Mouse (Mus musculus) fat pad, adult 2 months (tissue): ENCODE measurements around the gene Fcgr2b.
"Not testable (repeated sequence)": the region's sequence is repeated elsewhere in the genome, so short reads cannot be mapped to it uniquely, and the experiment has no call there.

Experiments
- DNase-seq: peaks from one replicate; pipeline ENCODE4 v3.0.0-alpha.2; 2011; ENCODE audit warnings: low read depth, low spot score; ENCODE audit errors: extremely low read depth

Fcgr2b gene

DNA sequence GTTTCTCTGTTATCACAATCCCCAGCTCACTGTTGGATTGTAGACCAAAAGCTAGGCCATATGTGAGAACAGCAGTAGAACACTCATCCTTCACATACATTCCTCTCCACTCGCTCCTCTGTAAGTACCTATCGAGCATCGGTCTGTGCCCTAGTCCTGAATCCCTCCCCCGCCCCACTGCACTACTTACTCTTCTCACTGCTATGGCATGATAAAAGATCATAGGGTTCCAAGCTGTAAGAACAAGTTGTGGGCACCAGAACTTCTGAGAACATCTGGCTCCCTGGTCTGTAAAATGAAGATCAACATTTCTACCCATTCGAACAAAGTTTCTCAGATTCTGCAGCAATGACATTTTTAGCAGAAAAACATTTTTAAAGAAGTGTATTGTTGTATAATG is at the start of gene Fcgr2b:
Gene Fcgr2b, minus strand, starts transcription at position 101 of the 400 bp plus-strand sequence.
- no peak for DNase-seq

DNA sequence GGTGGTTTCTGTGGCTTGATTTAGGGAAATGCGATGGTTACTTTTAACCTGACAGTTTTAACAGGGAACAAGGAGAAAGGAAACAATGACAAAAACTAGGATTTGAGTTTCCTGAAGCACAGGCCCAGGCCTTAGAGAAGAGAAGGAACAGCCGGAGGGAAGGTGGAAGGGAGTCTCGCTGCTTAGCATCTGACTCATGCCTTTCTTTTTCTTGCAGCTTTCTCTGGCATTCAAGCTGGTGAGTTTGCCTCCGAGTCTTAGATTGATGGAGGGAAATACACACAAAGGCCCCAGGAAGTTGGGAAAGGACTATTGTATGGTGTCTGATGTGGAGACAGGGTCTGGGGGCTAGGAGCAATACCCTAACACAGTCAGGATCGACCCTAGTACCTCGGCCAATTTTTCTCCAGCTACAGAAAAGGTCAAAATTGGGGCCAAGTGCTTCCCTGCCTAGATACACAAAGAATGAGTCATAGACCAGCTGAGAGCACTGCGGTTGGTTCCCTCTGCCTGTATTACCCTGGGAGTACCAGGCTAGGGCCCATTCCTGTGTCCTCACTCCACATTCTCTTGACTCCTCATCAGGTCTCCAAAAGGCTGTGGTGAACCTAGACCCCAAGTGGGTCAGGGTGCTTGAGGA is 43.1 kb upstream of the Fcgr2b start:
- no peak for DNase-seq

DNA sequence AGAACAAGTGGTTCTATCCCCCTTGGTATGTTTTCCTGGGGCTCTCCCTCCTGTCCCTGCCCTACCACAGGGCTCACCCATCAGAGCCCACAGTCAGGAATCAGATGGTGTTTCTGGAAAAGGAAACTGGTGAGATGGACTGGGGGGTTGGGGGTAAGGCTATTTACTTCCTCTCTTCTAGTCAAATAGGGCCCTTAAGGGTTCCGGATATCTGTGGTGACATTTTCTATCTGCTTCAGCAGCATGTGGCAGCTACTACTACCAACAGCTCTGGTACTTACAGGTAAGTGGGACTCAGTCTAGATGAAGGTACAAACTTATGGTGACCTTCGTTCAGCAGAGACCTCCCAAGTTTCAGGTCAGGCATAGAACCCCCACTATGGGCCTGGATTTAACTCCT is 42.4 kb upstream of the Fcgr2b start, which contains the start of gene Fcgr4:
Gene Fcgr4, plus strand, starts transcription at position 184 of the 400 bp plus-strand sequence.
- no peak for DNase-seq

DNA sequence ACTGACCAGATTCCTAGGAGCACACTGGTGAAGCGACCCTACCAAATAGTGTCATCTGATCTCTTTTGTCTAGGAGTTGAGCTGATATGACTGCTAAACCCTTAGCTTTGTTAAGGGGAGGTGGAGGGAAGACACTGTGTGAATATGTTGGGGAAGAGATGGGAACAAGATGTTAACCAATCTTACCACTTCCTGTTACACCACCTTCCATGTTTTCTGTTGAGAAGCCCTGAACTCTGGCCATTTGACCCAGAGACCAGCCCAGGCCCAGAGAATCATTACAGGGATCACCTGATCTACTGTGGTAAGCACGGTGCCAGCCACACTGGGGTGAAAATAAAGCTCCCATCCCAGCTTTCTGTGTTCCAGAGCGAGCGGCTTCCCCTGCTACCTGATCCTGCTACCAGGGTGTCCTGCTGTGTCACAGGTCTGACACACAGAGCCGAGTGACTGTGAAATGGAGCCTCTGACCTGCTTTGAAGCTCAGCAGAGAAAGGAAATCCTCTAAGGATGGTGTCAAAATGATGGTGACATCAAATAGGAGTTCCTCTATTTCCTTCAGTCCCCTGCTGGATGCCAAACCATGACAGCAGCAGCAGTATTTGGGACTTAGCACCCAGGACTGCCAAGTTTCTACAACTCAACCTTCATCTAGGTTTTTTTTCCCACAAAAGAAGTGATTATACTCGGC is 41.3 kb upstream of the Fcgr2b start:
- no peak for DNase-seq

DNA sequence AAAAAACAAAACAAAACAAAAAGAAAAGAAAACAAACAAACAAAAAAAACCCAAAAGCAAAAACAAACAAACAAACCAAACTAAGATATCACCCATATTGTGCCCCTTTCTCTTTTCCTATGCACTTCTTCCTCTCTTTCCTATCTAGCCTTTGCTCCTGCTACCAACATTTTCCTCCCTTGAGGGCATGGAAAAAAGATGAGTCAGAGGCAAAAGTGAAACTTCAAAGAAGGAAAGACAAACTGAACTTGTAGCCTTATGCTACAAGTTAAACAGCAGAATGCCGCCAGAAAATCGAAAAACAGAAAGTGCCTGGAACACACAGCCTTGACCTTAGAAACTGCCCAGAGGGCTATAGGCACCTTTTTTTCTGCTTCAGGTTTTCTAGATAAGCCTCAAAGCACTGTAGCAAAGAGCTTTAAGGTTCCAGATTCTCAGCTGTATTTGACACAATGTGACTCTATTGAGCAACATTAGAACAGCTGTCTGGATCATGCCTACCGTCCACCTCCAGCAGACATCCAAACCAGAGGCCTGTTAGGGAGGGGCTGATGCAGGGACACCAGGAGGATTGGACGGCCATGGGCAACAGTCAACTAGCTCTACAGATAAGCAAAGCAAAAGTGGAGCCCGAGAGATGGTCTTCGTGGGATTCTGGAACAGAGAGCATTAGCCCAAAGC is 40.5 kb upstream of the Fcgr2b start:
- no peak for DNase-seq

DNA sequence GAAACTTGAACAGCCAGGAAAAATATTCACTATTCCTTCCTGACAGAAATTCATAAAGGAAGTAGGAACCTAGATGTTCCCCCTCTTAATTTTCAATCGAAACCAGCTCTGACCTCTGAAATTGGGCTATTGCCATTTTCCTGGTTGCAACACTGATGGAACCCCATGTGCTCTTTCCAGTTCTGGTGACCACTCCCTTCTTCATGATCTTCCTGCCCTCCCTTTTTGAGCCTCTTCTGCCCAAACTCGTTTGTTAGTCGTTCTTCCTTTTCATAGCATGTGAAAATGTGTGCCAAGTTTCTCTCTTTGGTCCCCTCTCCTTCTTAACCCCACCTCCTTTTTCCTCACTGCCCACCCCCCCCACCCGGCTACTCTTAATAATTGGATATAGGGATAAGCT is 35.4 kb upstream of the Fcgr2b start:
- no peak for DNase-seq

DNA sequence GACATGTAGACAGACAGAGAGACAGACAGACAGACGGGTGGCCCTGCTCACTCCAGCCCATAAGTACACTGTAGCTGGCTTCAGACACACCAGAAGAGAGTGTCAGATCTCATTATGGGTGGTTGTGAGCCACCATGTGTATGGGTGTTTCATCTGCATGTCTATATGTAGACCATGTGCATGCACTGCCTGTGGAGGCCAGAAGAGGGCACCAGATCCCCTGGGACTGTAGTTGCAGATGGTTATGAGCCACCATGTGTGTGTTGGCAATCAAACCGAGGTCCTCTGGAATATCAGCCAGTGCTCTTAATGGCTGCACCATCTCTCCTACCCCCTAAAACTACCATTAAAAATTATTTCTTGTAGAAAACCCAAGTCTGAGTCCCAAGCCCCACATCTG is 30.6 kb upstream of the Fcgr2b start:
- no peak for DNase-seq

DNA sequence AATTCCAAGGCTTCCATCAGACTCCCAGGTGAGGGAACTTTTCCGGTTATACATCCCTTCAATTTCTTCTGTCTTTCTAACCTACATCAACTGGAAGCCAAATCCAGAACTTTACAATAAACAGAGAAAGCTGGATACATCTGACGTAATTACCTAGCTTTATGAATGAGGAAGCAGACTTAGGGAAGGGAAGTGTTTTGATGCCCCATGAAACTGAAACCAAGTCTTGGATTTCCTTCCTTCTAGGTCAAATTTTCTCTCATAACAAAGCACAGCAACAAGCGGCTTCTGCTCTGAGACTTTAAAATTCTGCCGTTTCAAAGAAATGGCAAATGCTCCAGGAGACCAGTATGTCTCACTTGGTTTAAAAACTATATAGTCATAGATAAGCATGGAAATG is 30.0 kb upstream of the Fcgr2b start:
- DNase-seq: no peak

DNA sequence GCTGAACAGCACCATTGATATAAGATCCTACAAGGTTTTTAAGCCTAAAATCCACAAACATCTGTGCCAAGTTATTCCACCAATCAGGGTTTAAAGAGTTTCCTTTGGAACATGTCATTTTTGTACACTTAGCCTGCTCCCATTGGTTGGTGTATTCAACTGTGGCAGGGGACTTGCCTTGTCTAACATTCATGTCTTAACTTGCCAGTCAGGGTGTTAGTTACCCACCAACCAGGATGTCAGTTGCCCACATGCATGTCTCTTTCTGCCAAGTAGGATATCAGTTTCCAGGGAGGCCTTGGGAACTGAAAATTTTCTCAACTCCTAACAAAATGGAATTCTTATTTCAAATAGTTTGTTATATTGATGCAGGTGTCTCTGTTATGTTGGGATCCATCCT is 29.2 kb upstream of the Fcgr2b start:
- DNase-seq: no peak

DNA sequence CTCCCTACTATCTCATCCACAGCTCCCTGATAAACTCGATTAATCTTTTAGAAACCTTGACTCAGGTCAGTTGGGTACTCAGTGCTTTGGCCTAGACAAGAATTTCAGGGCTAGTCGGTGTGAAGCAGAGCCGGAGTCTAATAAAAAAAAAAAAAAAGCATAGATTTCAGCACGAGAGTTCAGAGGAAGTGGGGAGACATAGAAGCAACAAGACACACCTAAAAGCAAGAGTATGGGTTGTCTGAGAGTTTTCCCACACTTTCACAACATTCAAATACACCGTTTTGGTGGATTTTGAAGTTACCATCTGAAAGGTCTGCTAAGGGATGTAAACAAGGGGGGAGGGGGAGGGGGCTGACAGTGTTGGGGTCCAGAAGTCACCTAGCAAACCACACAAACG is 28.7 kb upstream of the Fcgr2b start:
- no peak for DNase-seq

DNA sequence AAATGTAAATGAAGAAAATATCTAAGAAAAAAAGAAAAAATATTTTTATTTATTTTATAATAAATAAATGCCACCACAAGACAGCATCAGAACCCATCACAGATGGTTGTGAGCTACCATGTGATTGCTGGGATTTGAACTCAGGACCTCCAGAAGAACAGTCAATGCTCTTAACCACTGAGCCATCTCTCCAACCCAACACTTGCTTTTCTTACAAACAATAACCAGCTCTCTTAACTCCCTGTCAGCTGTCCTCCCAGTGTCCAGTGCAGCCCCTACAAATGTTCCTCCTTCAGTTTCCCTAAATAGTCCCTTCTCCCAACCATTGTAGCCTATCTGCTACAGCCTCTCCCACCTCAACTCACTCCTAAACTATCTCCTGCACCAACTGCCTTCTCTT is 23.5 kb upstream of the Fcgr2b start:
- DNase-seq: no peak

DNA sequence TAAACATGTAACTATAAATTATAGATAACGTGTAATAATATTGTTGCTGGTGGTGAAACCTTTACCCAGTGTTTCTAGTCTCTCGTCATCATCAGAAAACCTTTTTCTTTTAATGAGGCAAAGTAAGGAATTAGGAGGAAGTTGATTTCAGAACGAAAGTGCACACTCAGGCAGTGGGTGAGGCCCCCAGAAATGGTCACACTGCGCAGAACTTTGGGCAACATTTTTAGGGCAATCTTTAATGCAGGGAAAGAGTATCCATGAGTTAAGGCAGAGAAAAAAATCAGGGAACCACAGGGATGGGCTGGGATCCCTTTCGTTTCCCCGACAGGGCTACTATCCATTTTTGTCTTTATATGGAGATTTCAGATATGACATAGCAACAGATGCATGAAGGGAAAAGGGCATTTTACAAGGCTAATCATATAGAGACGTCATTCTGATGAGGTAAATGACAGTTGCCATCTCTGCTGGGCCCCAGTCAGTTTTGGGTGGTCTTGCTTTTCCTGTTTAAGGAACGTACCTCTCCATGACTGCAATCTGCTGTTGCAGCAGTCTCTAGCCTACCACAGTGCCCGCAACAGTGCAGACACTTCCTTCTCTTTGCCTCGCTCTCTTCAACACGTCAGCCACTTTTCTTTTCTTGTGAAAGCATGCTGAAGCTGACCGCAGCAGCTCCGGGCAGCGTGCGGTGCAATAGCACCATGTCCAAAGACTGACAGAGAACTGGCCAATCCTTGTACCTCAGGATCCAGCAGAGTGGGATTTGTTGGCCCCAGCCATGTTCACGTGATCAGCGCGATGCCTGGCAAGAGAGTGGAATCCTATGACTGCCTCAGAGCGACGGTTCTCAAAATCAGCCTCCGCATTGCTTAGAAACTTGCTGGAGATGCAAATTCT is 21.7 kb upstream of the Fcgr2b start:
- no peak for DNase-seq

DNA sequence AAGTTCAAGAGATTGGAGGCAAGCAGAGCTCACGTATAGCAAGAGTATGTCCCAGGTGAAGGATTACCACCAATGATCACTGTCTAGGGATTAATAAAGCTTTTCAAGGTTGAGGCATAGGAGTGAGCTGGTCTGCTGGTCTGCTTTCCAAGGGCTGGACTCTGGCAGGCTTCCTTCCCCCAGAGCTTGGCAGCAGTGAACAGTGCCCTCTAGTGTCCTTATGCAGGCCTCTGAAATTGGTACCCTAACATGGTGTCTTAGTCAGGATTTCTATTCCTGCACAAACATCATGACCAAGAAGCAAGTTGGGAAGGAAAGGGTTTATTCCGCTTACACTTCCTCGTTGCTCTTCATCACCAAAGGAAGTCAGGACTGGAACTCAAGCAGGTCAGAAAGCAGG is 20.4 kb upstream of the Fcgr2b start:
- no peak for DNase-seq

DNA sequence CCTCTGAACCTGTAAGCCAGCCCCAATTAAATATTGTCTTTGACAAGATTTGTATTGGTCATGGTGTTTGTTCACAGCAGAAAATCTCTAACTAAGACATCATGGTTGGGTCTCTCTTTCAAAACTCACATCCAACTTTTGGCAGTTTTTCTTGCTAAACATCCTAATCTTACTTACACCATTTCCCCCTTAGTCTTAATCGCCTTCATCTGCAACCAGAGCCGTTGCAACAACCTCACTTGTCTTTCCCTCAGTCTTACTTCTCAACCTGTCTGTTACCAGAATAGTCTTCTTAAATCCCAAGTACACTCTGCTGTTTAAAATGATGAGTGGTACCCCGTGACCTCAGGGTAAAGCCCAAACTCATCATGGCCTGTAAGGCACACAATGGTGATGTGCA is 19.7 kb upstream of the Fcgr2b start:
- no peak for DNase-seq

DNA sequence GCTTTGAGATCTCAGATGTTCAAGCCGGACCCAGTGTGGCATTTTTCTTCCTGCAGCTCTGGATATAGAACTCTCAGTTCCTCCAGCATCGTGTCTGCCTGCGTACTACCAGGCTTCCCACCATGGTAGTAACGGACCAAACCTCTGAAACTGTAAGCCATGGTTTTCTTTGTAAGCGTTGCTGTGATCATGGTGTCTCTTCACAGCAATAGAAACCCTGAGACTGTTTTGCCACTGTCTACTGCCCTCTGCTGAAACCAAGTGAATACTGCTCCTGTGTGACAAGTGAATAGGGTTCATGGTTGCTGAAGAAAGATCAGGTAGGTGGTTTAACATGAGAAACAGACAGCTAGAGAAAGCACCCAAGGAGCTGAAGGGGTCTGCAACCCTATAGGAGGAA is 16.2 kb upstream of the Fcgr2b start:
- no peak for DNase-seq

DNA sequence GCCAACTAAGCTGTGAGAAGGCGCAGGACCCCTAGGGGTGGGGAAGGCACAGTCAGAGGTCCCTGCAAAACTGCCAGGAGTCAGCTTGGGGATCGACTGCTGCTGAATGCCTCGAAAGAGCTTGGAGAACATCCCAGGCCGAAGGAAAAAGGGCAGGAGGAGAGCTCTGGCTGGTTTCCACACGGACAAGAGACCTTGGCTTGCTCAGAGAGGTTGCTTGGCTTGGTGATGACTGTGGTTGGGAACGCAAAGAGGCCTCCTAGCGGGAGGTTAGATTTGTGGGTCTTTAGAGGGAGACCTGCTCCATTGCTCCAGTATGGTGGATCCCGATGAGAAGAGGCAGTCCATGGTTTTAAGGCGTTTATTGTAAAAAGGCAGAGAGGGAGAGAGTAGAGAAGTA is 13.3 kb upstream of the Fcgr2b start:
- no peak for DNase-seq

DNA sequence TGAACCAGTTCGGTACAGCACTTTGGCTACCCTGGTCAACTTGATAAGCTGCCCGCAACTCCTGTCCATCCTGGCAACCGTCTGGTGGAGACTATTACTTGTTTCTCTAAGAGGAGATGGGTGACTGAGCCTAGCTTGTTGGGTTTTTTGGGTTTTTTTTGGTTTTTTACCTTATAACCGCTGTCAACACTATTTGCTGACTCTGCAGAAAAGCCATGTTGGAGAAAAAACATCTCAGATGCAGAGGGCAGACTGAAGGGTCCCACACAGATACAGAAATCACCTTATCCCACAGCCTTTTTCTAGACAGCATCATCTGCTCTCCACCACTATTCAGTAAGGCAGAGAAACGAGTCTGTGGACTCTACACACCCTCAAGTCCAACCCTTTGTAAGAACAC is 9.5 kb upstream of the Fcgr2b start:
- DNase-seq: no peak

DNA sequence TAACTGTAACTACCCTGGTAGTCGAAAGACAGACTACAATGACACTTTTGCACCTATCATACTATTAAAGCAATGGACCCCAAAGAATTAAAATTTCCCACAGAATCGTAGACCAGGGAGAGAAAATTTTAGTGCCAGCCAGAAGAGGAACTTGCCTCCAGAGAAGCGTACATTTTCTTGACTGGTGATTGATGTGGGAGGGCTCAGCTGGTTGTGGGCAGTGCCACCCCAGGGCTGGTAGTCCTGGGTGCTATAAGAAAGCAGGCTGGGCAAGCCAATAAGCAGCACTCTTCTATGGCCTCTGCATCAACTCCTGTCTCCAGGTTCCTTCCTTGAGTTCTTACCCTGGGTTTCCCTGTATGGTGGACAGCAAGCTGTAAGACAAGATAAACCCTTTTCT is 8.7 kb upstream of the Fcgr2b start:
- DNase-seq: no peak

DNA sequence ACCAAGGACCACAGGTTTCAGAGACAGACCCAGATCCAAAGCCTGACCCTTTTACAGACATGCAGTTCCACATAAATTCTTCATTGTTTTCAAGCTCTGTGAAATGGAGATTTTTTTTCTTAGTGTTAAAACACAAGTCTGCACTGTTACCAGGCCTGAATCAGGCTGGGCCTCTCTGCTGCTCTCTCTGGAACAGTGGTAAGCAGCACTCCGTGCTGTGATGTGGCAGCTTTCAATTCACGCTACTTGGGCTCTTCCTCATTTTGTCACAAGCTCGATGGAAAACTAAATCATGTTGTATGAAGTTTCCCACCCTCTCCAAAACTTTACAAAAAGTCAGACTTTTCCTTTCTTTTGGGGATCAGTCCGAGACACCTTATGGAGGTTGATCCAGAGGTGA is 6.7 kb upstream of the Fcgr2b start:
- no peak for DNase-seq

DNA sequence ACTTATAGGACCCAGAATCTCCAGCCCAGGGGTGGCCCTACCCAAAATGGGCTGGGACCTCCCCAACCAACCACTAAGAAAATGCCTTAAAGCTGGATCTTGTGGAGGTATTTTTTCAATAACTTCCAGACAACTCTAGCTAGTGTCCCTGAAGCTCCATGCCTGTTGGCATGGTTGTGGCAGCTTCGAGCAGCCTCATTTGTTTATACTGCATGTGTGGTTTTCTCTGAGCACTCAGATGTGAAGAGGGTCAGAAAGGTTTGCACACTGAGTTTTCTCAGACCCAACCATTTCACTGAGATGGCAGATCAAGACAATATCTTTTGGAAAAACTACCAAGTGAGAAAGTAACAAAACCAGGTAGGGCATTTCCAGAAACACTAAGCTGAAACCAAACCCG is 6.0 kb upstream of the Fcgr2b start:
- DNase-seq: no peak

DNA sequence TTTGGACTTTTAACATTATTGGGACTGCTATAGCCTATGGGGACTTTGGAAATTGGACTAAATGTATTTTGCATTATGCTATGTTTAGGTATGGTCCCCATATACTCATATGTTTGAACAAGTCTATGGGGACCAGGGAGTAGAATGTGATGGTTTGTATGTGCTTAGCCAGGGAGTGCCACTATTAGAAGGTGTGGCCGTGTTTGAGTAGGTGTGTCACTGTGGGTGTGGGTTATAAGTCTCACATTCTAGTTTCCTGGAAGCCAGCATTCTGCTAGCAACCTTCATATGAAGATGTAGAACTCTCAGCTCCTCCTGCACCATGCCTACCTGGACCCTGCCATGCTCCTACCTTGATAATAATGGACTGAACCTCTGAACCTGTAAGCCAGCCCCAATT is 5.3 kb upstream of the Fcgr2b start:
- not testable (repeated sequence) for DNase-seq
